Mouse (Mus musculus) hindbrain, embryonic 10.5 days (tissue): ENCODE data around the gene Fmnl2. TPM values are rescaled to one million over a fixed set of nuclear protein-coding genes. Genes with fewer than 3 reads are reported as not detected.

Experiments used
- DNase-seq: peaks from one replicate; pipeline ENCODE4 v3.0.0-alpha.2; 2017; ENCODE audit warnings: low spot score
- H3K27ac ChIP-seq: fragments of 300-500 bp; sonication (generic); 2 replicates; pipeline ENCODE4 v1.5.1; 2016; ENCODE audit warnings: mild to moderate bottlenecking, moderate library complexity
- H3K27me3 ChIP-seq: fragments of 300-500 bp; sonication (generic); 2 replicates; pipeline ENCODE4 v1.6.1; 2016; ENCODE audit warnings: mild to moderate bottlenecking; ENCODE audit not compliant: poor library complexity, insufficient read depth, severe bottlenecking
- H3K36me3 ChIP-seq: fragments of 300-500 bp; sonication (generic); 2 replicates; pipeline ENCODE4 v1.6.1; 2016; ENCODE audit warnings: mild to moderate bottlenecking, moderate library complexity
- H3K4me1 ChIP-seq: fragments of 300-500 bp; sonication (generic); replicated peaks from 2 replicates; pipeline ENCODE4 v1.6.1; 2016; ENCODE audit warnings: mild to moderate bottlenecking
- H3K4me3 ChIP-seq: fragments of 300-500 bp; sonication (generic); 2 replicates; pipeline ENCODE4 v1.5.1; 2016; ENCODE audit warnings: mild to moderate bottlenecking, moderate library complexity
- H3K9me3 ChIP-seq: fragments of 300-500 bp; sonication (generic); 2 replicates; pipeline ENCODE4 v1.6.1; 2016; ENCODE audit warnings: mild to moderate bottlenecking, moderate library complexity
- WGBS: fragments of 180-500 bp; shearing (Covaris S2); methylation state at CpG from one replicate; pipeline ENCODE4 v1.1.7; 2016; 5-methylcytosine and 5-hydroxymethylcytosine counted together
- polyA plus RNA-seq: library from polyadenylated mRNA; unstranded; fragments of >200 nt; fragmentation: Nextera tagmentation; extraction: Ambion mirVana; gene quantifications from 2 replicates; pipeline ENCODE4 v1.2.1, GENCODE M21; 2016

Fmnl2 gene
- polyA plus RNA-seq, 1 experiment from 2014 or later, result 5.7 TPM

- 96% methylated on average over 5 of the region's 5 CpGs for WGBS
- no peak overlapping the region for H3K27ac ChIP-seq
- peaks cover 44% of the 10 kb centered on the region for H3K4me1 ChIP-seq
Measured at GRCm38 (mm10) chr2:52967461-52967823, 109.8 kb downstream of the Fmnl2 start.

GRCm38 (mm10) chr2:52968884-52969283 is 111.2 kb downstream of the Fmnl2 start:
- no peaks in the 10 kb centered on the region for H3K27me3 ChIP-seq
- WGBS, result 81% methylated on average over 2 of the region's 2 CpGs
- DNase-seq, result no peak
- 0 out of 2 replicates have a peak overlapping the region, but pooled peaks have one; percentile 50 for H3K27ac ChIP-seq
- no peaks in the 10 kb centered on the region for H3K9me3 ChIP-seq
- peaks cover 37% of the 10 kb centered on the region for H3K4me1 ChIP-seq
- no peak overlapping the region for H3K4me3 ChIP-seq
- no peaks in the 10 kb centered on the region for H3K36me3 ChIP-seq

More at GRCm38 (mm10) chr2:52967461-52967823, 109.8 kb downstream of the Fmnl2 start:
- no peak overlapping the region for H3K4me3 ChIP-seq
- H3K9me3 ChIP-seq, result no peaks in the 10 kb centered on the region
- H3K36me3 ChIP-seq, result no peaks in the 10 kb centered on the region
- DNase-seq, result no peak
- H3K27me3 ChIP-seq, result no peaks in the 10 kb centered on the region

GRCm38 (mm10) chr2:52974056-52974455 is 116.4 kb downstream of the Fmnl2 start:
- WGBS, result 89% methylated on average over 6 of the region's 6 CpGs
- no peak overlapping the region for H3K4me3 ChIP-seq
- no peaks in the 10 kb centered on the region for H3K36me3 ChIP-seq
- H3K27me3 ChIP-seq, result no peaks in the 10 kb centered on the region
- peaks cover 3% of the 10 kb centered on the region; the same call in 1 of the 2 replicates for H3K4me1 ChIP-seq
- peaks cover 3% of the 10 kb centered on the region; the same call in 1 of the 2 replicates for H3K9me3 ChIP-seq
- no peak overlapping the region for H3K27ac ChIP-seq
- DNase-seq, result no peak

- 78% methylated on average over 1 of the region's 1 CpGs for WGBS
- H3K36me3 ChIP-seq, result no peaks in the 10 kb centered on the region
- H3K27ac ChIP-seq, result no peak overlapping the region
- peaks cover 9% of the 10 kb centered on the region; the same call in 1 of the 2 replicates for H3K4me1 ChIP-seq
- H3K9me3 ChIP-seq, result peaks cover 3% of the 10 kb centered on the region; the same call in 1 of the 2 replicates
- no peak overlapping the region for H3K4me3 ChIP-seq
- H3K27me3 ChIP-seq, result no peaks in the 10 kb centered on the region
- DNase-seq, result no peak
Measured at GRCm38 (mm10) chr2:52974776-52975175, 117.1 kb downstream of the Fmnl2 start.

GRCm38 (mm10) chr2:52977921-52978675 is 120.4 kb downstream of the Fmnl2 start:
- 89% methylated on average over 6 of the region's 6 CpGs for WGBS
- Histone ChIP-seq H3K4me3 (no peak overlapping the region), H3K27me3 (no peaks in the 10 kb centered on the region), H3K27ac (no peak overlapping the region), H3K4me1 (peaks cover 10% of the 10 kb centered on the region; the same call in 1 of the 2 replicates), H3K9me3 (peaks cover 3% of the 10 kb centered on the region; the same call in 1 of the 2 replicates), H3K36me3 (no peaks in the 10 kb centered on the region)
- DNase-seq, result no peak

- Histone ChIP-seq H3K4me1 (peaks cover 10% of the 10 kb centered on the region; the same call in 1 of the 2 replicates), H3K9me3 (peaks cover 3% of the 10 kb centered on the region; the same call in 1 of the 2 replicates), H3K4me3 (no peak overlapping the region), H3K27ac (no peak overlapping the region), H3K36me3 (no peaks in the 10 kb centered on the region), H3K27me3 (no peaks in the 10 kb centered on the region)
- WGBS, result 91% methylated on average over 2 of the region's 2 CpGs
- no peak for DNase-seq
Measured at GRCm38 (mm10) chr2:52978796-52979195, 121.1 kb downstream of the Fmnl2 start.

GRCm38 (mm10) chr2:52979280-52979763 is 121.7 kb downstream of the Fmnl2 start:
- Histone ChIP-seq H3K9me3 (peaks cover 3% of the 10 kb centered on the region; the same call in 1 of the 2 replicates), H3K36me3 (no peaks in the 10 kb centered on the region), H3K27me3 (no peaks in the 10 kb centered on the region), H3K4me1 (peaks cover 7% of the 10 kb centered on the region; the same call in 1 of the 2 replicates), H3K4me3 (no peak overlapping the region), H3K27ac (no peak overlapping the region; the same call in 1 of the 2 replicates)
- 77% methylated on average over 4 of the region's 4 CpGs for WGBS
- no peak for DNase-seq

- no peak for DNase-seq
- Histone ChIP-seq H3K9me3 (no peaks in the 10 kb centered on the region), H3K4me3 (no peak overlapping the region), H3K4me1 (peaks cover 16% of the 10 kb centered on the region), H3K27ac (no peak overlapping the region), H3K36me3 (no peaks in the 10 kb centered on the region), H3K27me3 (no peaks in the 10 kb centered on the region)
- 93% methylated on average over 7 of the region's 7 CpGs for WGBS
Measured at GRCm38 (mm10) chr2:52981126-52981525, 123.5 kb downstream of the Fmnl2 start.

GRCm38 (mm10) chr2:52981595-52981994 is 123.9 kb downstream of the Fmnl2 start:
- H3K4me3 ChIP-seq, result no peak overlapping the region
- H3K27me3 ChIP-seq, result no peaks in the 10 kb centered on the region
- H3K36me3 ChIP-seq, result no peaks in the 10 kb centered on the region
- no peak for DNase-seq
- no peaks in the 10 kb centered on the region for H3K9me3 ChIP-seq
- 94% methylated on average over 8 of the region's 8 CpGs for WGBS
- no peak overlapping the region; the same call in 1 of the 2 replicates for H3K27ac ChIP-seq
- H3K4me1 ChIP-seq, result peaks cover 19% of the 10 kb centered on the region

- WGBS, result 92% methylated on average over 3 of the region's 3 CpGs
- Histone ChIP-seq H3K27me3 (no peaks in the 10 kb centered on the region), H3K4me3 (no peak overlapping the region), H3K4me1 (peaks cover 20% of the 10 kb centered on the region), H3K27ac (no peak overlapping the region), H3K9me3 (no peaks in the 10 kb centered on the region), H3K36me3 (no peaks in the 10 kb centered on the region)
- no peak for DNase-seq
Measured at GRCm38 (mm10) chr2:52982502-52982901, 124.8 kb downstream of the Fmnl2 start.

GRCm38 (mm10) chr2:52984556-52984955 is 126.9 kb downstream of the Fmnl2 start:
- 95% methylated on average over 1 of the region's 1 CpGs for WGBS
- Histone ChIP-seq H3K27me3 (no peaks in the 10 kb centered on the region), H3K9me3 (no peaks in the 10 kb centered on the region), H3K36me3 (no peaks in the 10 kb centered on the region), H3K27ac (no peak overlapping the region), H3K4me1 (peaks cover 21% of the 10 kb centered on the region), H3K4me3 (no peak overlapping the region)
- DNase-seq, result no peak

GRCm38 (mm10) chr2:52985167-52985566 is 127.5 kb downstream of the Fmnl2 start:
- peak overlapping the region; percentile 25; the same call in 1 of the 2 replicates for H3K27ac ChIP-seq
- no peak overlapping the region for H3K4me3 ChIP-seq
- WGBS, result 50% methylated on average over 4 of the region's 4 CpGs

GRCm38 (mm10) chr2:52986354-52986753 is 128.7 kb downstream of the Fmnl2 start:
- 77% methylated on average over 3 of the region's 3 CpGs for WGBS
- no peak for DNase-seq
- peaks cover 21% of the 10 kb centered on the region for H3K4me1 ChIP-seq
- H3K27me3 ChIP-seq, result no peaks in the 10 kb centered on the region
- H3K4me3 ChIP-seq, result no peak overlapping the region
- no peaks in the 10 kb centered on the region for H3K9me3 ChIP-seq
- no peaks in the 10 kb centered on the region for H3K36me3 ChIP-seq
- no peak overlapping the region for H3K27ac ChIP-seq

More at GRCm38 (mm10) chr2:52985167-52985566, 127.5 kb downstream of the Fmnl2 start:
- DNase-seq, result no peak
- no peaks in the 10 kb centered on the region for H3K9me3 ChIP-seq
- no peaks in the 10 kb centered on the region for H3K27me3 ChIP-seq
- H3K36me3 ChIP-seq, result no peaks in the 10 kb centered on the region
- H3K4me1 ChIP-seq, result peaks cover 18% of the 10 kb centered on the region
